Mouse (Mus musculus): Measurements from ENCODE around the gene Gimap1. TPM values are rescaled to one million over a fixed set of nuclear protein-coding genes. Genes with fewer than 3 reads are reported as not detected.

The Gimap1 gene
- polyA plus RNA-seq, 1 experiment from 2014 or later: 7.8 TPM

DNA sequence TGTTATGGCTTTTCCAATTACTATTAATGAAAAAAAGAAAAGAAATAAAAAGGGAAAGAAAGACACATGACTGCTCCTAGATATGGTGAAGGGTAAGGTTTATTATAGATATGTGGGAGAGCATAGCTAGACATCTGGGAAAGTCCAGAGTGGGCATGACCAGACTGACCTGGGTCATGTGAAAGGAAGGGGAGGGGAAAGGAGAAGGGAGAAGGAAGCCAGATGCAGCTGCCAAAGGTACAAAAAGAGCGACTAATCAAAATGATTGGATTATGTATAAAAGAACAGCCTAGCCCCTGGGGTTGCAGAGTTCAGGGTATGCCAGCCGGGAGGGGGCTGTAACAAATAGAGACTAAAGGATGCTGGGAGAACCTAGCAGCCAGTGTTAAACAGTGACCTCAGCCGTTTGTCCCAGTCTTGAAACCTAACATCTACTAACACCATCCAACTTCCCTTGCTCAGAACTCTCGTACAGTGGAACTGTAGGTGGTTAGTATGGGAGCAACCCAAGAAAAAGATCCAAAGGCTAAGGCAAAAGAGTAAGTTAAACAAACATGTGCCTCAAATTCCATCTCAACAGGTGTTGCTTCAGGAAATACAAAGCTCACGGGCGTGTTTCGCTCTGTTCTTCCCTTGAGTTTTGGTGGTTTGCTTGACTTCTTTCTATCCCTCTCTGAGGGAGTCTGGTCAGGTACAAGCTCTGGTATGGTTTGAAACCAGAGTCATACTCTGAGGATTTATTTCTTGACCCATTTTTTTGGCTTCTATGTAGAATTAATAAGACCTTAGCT is 40.6 kb upstream of the Gimap1 start:
- no peak overlapping the region for H3K9ac ChIP-seq (ENCODE audit: low read length)
- 70% methylated on average over 7 of the region's 7 CpGs for WGBS
- H3K4me1 ChIP-seq (replicated peaks; ENCODE audit: control insufficient read depth, insufficient read depth): no peaks in the 10 kb centered on the region
- H3K27ac ChIP-seq (replicated peaks): no peak overlapping the region
- H3K27me3 ChIP-seq (ENCODE audit: control insufficient read depth, insufficient read depth, low read length): no peaks in the 10 kb centered on the region
- no peak for DNase-seq (ENCODE audit: low spot score)
- no peaks in the 10 kb centered on the region for H3K36me3 ChIP-seq (ENCODE audit: control insufficient read depth, insufficient read depth, low read length)
- no peak overlapping the region for H3K4me3 ChIP-seq (ENCODE audit: low read depth, low read length)
- ATAC-seq (ENCODE audit: low FRiP score, low TSS enrichment): no peak
- no peaks in the 10 kb centered on the region for H3K9me3 ChIP-seq (ENCODE audit: control insufficient read depth, low read length)
- H3K4me2 ChIP-seq (replicated peaks; ENCODE audit: low read depth): no peak overlapping the region
- TF ChIP-seq CTCF (IDR thresholded peaks at IDR 0.05; ENCODE audit: low read depth): no peak
- no peak for TF ChIP-seq EP300 (optimal IDR thresholded peaks at IDR 0.05)

GRCm38 (mm10) chr6:48698888-48699287 is 40.0 kb upstream of the Gimap1 start:
- Histone ChIP-seq H3K9me3 (ENCODE audit: control insufficient read depth, low read length) (no peaks in the 10 kb centered on the region), H3K36me3 (ENCODE audit: control insufficient read depth, insufficient read depth, low read length) (no peaks in the 10 kb centered on the region), H3K4me1 (replicated peaks; ENCODE audit: control insufficient read depth, insufficient read depth) (no peaks in the 10 kb centered on the region), H3K9ac (ENCODE audit: low read length) (no peak overlapping the region), H3K27ac (replicated peaks) (no peak overlapping the region; the same call in 1 of the 2 replicates), H3K27me3 (ENCODE audit: control insufficient read depth, insufficient read depth, low read length) (no peaks in the 10 kb centered on the region), H3K4me3 (ENCODE audit: low read depth, low read length) (no peak overlapping the region), H3K4me2 (replicated peaks; ENCODE audit: low read depth) (no peak overlapping the region)
- no peak for DNase-seq (ENCODE audit: low spot score)
- TF ChIP-seq EP300 (optimal IDR thresholded peaks at IDR 0.05): no peak
- TF ChIP-seq CTCF (IDR thresholded peaks at IDR 0.05; ENCODE audit: low read depth): no peak
- 74% methylated on average over 3 of the region's 3 CpGs for WGBS
- ATAC-seq (ENCODE audit: low FRiP score, low TSS enrichment): no peak

- Histone ChIP-seq H3K4me1 (replicated peaks; ENCODE audit: control insufficient read depth, insufficient read depth) (no peaks in the 10 kb centered on the region), H3K4me3 (ENCODE audit: low read depth, low read length) (no peak overlapping the region), H3K27ac (replicated peaks) (peak overlapping the region; percentile 20; the same call in 1 of the 2 replicates), H3K4me2 (replicated peaks; ENCODE audit: low read depth) (no peak overlapping the region), H3K27me3 (ENCODE audit: control insufficient read depth, insufficient read depth, low read length) (no peaks in the 10 kb centered on the region), H3K36me3 (ENCODE audit: control insufficient read depth, insufficient read depth, low read length) (no peaks in the 10 kb centered on the region), H3K9me3 (ENCODE audit: control insufficient read depth, low read length) (no peaks in the 10 kb centered on the region), H3K9ac (ENCODE audit: low read length) (no peak overlapping the region)
- DNase-seq (ENCODE audit: low spot score) (no peak), ATAC-seq (ENCODE audit: low FRiP score, low TSS enrichment) (no peak)
- WGBS: 44% methylated on average over 5 of the region's 5 CpGs
- TF ChIP-seq EP300 (optimal IDR thresholded peaks at IDR 0.05) (peak; percentile 77), CTCF (IDR thresholded peaks at IDR 0.05; ENCODE audit: low read depth) (no peak)
These were observed 38.4 kb upstream of the Gimap1 start for GRCm38 (mm10) chr6:48700251-48701075.

DNA sequence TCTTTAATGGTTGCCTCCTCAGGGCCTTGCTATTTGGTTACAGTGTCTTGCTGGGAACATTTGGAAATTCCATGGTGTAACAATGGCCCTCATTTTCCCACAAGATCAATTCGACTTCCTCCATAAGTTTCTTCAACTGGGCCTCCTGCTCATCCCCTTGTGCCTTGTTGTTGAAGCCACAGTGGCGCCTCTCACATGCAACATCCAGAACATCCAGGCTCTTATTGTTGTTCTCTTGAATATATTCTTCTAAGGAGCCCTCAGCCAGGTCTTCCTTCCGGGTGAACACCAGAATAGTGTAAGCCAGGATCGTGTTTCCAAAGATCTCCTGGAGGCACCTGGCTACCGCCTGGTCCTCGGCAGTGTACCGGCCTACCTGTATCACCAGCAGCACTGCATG is 36.7 kb upstream of the Gimap1 start:
- ATAC-seq (ENCODE audit: low FRiP score, low TSS enrichment): no peak
- no peak overlapping the region for H3K4me2 ChIP-seq (replicated peaks; ENCODE audit: low read depth)
- no peaks in the 10 kb centered on the region for H3K27me3 ChIP-seq (ENCODE audit: control insufficient read depth, insufficient read depth, low read length)
- no peak overlapping the region for H3K27ac ChIP-seq (replicated peaks)
- DNase-seq (ENCODE audit: low spot score): no peak
- no peak overlapping the region for H3K4me3 ChIP-seq (ENCODE audit: low read depth, low read length)
- TF ChIP-seq CTCF (IDR thresholded peaks at IDR 0.05; ENCODE audit: low read depth): no peak
- no peak for TF ChIP-seq EP300 (optimal IDR thresholded peaks at IDR 0.05)
- no peaks in the 10 kb centered on the region for H3K36me3 ChIP-seq (ENCODE audit: control insufficient read depth, insufficient read depth, low read length)
- WGBS: 84% methylated on average over 7 of the region's 7 CpGs
- H3K9me3 ChIP-seq (ENCODE audit: control insufficient read depth, low read length): no peaks in the 10 kb centered on the region
- no peaks in the 10 kb centered on the region for H3K4me1 ChIP-seq (replicated peaks; ENCODE audit: control insufficient read depth, insufficient read depth)
- H3K9ac ChIP-seq (ENCODE audit: low read length): no peak overlapping the region

DNA sequence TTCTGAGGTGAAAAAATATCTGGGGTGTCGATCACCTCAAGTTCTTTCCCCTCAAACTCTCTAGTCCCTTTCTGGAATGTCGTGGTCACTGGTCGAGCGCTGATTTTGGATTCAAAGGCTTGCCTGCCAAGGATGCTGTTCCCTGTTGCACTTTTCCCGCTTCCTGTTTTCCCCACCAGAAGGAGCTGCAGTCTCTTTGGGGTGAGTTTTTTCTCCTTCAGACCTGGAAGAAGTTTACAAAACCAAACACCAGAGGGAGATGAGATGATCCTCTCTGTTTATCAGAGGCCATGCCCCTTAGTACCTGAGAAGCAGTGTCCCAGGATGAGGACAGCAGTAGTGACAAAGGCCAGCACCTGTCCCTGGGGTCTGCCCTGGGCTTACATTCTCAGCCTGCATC is 36.3 kb upstream of the Gimap1 start:
- 73% methylated on average over 5 of the region's 5 CpGs for WGBS

GRCm38 (mm10) chr6:48704146-48704545 is 34.7 kb upstream of the Gimap1 start:
- Histone ChIP-seq H3K27ac (replicated peaks) (no peak overlapping the region), H3K4me3 (ENCODE audit: low read depth, low read length) (no peak overlapping the region), H3K4me2 (replicated peaks; ENCODE audit: low read depth) (no peak overlapping the region), H3K4me1 (replicated peaks; ENCODE audit: control insufficient read depth, insufficient read depth) (no peaks in the 10 kb centered on the region), H3K36me3 (ENCODE audit: control insufficient read depth, insufficient read depth, low read length) (no peaks in the 10 kb centered on the region), H3K27me3 (ENCODE audit: control insufficient read depth, insufficient read depth, low read length) (no peaks in the 10 kb centered on the region), H3K9me3 (ENCODE audit: control insufficient read depth, low read length) (no peaks in the 10 kb centered on the region), H3K9ac (ENCODE audit: low read length) (no peak overlapping the region)
- DNase-seq (ENCODE audit: low spot score) (no peak), ATAC-seq (ENCODE audit: low FRiP score, low TSS enrichment) (no peak)
- no peak for TF ChIP-seq EP300 (optimal IDR thresholded peaks at IDR 0.05)
- TF ChIP-seq CTCF (IDR thresholded peaks at IDR 0.05; ENCODE audit: low read depth): no peak

More for the DNA sequence above, 36.3 kb upstream of the Gimap1 start:
- Histone ChIP-seq H3K27me3 (ENCODE audit: control insufficient read depth, insufficient read depth, low read length) (no peaks in the 10 kb centered on the region), H3K9me3 (ENCODE audit: control insufficient read depth, low read length) (no peaks in the 10 kb centered on the region), H3K4me2 (replicated peaks; ENCODE audit: low read depth) (no peak overlapping the region), H3K9ac (ENCODE audit: low read length) (no peak overlapping the region), H3K4me3 (ENCODE audit: low read depth, low read length) (no peak overlapping the region), H3K4me1 (replicated peaks; ENCODE audit: control insufficient read depth, insufficient read depth) (no peaks in the 10 kb centered on the region), H3K27ac (replicated peaks) (no peak overlapping the region), H3K36me3 (ENCODE audit: control insufficient read depth, insufficient read depth, low read length) (no peaks in the 10 kb centered on the region)
- no peak for ATAC-seq (ENCODE audit: low FRiP score, low TSS enrichment)
- TF ChIP-seq CTCF (IDR thresholded peaks at IDR 0.05; ENCODE audit: low read depth): peak; percentile 52
- no peak for TF ChIP-seq EP300 (optimal IDR thresholded peaks at IDR 0.05)
- DNase-seq (ENCODE audit: low spot score): no peak
